Mouse (Mus musculus): Measurements from ENCODE around the gene Art3. TPM values are rescaled to one million over a fixed set of nuclear protein-coding genes. Genes with fewer than 3 reads are reported as not detected.

The Art3 gene
- total RNA-seq (2023): not detected

DNA sequence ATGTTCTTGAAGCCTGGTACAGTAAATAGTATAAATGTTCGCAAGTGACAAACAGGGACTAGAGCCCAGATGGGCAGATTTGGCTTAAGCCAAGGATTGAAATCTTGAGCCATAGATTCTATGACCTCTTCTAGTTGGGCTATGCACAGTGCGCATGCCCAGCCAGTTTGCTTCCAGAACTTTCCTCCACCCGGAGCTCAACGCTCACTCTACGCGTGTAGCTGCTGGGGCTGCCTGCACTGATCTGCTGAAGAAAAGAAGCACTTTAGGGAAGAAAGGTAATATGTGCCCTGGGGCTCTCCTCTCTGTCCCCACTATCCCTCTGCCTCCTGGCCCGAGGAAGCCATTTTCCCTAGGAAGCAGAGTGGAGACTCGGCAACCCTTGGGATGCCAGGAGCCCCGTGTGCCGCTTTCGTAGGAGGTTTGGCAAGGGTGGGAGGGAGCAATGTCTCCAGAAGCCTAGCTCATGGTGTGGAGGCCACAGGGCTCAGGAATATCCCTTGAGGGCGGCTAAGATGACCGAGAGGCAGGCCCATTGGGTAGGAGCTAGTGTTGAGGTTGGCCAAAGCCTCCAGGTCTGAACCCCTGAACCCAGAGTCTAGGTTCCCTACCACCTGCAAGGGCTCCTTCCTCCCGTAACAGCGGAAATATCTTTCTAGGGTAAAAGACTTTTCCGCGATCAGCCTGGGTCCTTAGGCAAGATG is at the start of gene Art3:
Gene Art3, plus strand, starts transcription at position 193 of the 704 bp plus-strand sequence.

DNA sequence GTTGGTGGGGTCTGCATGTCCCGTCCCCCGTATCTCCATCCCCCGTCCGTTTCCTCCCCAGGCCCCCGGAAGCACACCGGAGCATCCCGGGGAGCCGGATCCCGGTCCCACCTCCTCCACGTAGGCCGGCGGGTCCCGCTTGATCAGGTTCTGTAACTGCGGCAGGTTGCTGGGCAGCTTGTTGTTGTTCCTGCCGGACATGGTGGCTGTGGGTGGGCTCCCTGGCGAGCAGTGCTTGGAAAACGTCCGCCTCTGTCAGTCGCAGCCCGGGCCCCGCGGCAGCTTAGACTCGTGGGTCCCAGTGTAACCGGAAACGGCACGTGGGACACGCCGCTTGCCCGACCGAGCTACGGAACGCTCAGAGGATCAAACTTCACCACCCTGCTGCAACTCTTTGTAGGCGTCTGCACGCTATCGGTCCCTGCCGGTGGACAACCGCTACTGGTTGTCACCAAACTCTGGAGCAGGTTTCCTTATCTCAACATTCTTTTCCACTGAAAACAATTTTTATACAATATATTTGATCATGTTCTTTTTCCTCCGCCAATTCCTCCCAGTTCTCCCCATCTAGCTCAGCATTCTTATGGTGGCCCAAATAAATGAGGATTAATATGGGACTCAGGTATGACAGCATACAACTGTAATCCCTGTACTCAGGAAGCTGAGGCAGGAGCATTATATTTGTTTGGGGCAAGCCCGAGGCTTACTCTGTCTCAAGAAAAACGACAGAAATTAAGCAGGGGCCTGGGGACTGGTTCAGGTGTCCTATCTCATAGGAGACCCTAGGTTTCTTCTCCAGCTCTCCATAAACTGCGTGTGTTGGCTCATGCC is 21.7 kb upstream of the Art3 start, which contains the start of gene Sdad1:
Gene Sdad1, minus strand, starts transcription at position 799 of the 831 bp plus-strand sequence.

DNA sequence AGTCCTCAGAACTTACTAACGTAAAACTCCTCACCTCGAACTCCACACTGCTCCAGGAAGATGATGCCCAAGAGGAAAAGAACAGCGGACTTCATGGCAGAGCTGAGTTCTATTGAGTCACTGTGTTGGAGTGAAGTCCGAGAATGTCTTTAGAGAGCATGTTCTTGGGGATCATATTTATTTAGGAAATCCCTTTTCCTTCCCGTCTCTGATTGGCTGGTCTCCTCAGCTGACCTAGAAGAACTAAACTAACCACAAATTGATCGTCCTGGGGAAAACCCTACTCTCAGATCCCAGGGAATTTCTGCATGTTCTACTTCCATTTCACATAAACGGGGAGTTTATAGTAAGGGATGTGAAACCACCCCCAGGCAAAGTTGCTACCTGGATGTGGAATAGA is 3.7 kb upstream of the Art3 start, which contains the start of gene Cxcl9:
Gene Cxcl9, minus strand, starts transcription at position 151 of the 400 bp plus-strand sequence.

DNA sequence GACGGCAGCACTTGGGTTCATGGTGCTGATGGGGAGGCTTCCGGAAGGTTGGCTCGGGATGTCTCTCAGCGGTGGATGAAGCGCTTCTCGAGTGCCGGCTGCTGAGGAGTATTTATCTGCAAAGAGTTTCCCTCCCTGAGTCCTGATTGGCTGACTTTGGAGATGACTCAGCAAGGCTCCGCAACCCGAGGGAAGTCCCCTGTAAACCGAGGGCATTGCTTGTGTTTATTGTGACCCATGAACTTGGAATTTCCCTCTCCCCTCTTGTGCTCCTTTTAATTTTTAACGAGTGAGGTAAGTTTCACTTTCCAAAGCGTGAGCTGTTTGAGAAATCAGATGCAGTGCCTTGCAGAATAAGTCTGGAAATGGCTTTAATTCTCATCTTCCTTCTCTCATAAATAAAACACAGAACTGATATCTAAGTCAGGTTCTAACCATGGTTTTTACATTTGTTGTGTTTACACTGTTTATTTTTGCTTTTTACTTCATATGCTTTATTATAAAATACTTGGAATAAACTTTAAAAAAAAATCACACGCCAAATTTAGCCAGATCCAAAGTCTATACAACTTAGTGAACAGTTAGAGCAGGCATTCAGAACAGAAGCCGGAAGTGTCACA is 17.3 kb downstream of the Art3 start, which contains the start of gene Cxcl10:
Gene Cxcl10, minus strand, starts transcription at position 96 of the 620 bp plus-strand sequence.

DNA sequence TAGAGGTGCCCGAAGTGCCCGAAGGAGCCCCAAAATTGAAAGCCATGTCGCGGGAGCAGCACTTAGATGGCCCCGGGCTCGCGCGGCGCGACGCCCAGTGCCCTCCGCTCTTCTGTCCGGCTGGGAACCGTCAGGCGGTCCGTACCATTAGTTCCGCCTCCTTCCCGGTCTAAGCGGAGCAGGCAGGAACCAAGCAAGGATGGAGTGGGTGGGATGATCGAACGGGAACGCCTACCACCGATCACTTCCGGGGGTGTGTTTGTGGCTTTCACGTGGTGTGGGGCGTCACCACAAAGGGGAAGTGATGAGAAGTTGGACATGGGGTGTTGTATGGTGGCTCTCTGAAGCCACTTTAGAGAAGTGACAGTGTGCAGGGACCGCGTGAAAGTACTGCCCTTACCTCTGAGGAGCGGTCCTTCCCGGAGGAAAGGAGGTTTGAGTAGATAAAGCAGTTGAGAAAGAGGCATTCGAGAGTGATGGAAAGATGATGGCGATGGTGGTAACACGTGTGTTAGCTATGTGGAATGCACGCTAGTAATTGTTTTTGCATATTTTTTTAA is 103.5 kb downstream of the Art3 start, which contains the start of gene Nup54:
Gene Nup54, minus strand, starts transcription at position 195 of the 560 bp plus-strand sequence.

Other genes starting within 250 kb of the Art3 start
- gene G3bp2, start 248.1 kb upstream of the Art3 start, total RNA-seq (2023): 10 to 100 TPM; 54.4 to 68.7 TPM
- gene Uso1, start 193.9 kb upstream of the Art3 start, total RNA-seq (2023): 10 to 100 TPM; 39.7 to 43.8 TPM
- not detected for gene U90926, start 116.4 kb upstream of the Art3 start, total RNA-seq (2023)
- under 1 TPM; 0.36 to 0.99 TPM for gene Ppef2, start 75.5 kb upstream of the Art3 start, total RNA-seq (2023)
- 10 to 100 TPM; 68.8 to 99.2 TPM for gene Naaa, start 53.7 kb upstream of the Art3 start, total RNA-seq (2023)
- 10 to 100 TPM; 20.9 to 26.8 TPM for gene Sdad1, start 21.3 kb upstream of the Art3 start, total RNA-seq (2023)
- 1 to 10 TPM in 1 of 2 experiments, under 1 TPM in 1; 0.22 to 1.3 TPM for gene Cxcl9, start 3.7 kb upstream of the Art3 start, total RNA-seq (2023)
- gene Cxcl10, start 17.1 kb downstream of the Art3 start, total RNA-seq (2023): 1 to 10 TPM; 3.0 to 3.2 TPM
- gene Nup54, start 103.4 kb downstream of the Art3 start, total RNA-seq (2023): 10 to 100 TPM; 30.5 to 34.3 TPM
- 10 to 100 TPM; 31.9 to 35.9 TPM for gene Scarb2, start 175.0 kb downstream of the Art3 start, total RNA-seq (2023)
- gene Fam47e, start 223.2 kb downstream of the Art3 start, total RNA-seq (2023): not detected

All from neutrophil, adult 59 days (primary cell).